Mouse (Mus musculus) erythroblast, embryonic 14.5 days (primary cell): ENCODE measurements at regions not wholly inside any gene's neighbourhood (a gene's known extent, or its start where the extent isn't known, plus 50 kb on each side); places are given as distances from the start of the nearest gene placed in this dataset.

Source experiments
- H3K27me3 ChIP-seq: 2 replicates; pipeline ENCODE4 v1.6.1; 2012; ENCODE audit warnings: inconsistent platforms; ENCODE audit not compliant: control insufficient read depth
- H3K36me3 ChIP-seq: 2 replicates; pipeline ENCODE4 v1.6.1; 2012; ENCODE audit warnings: mild to moderate bottlenecking, inconsistent platforms; ENCODE audit not compliant: control insufficient read depth
- H3K4me1 ChIP-seq: 2 replicates; pipeline ENCODE4 v1.6.1; 2012; ENCODE audit warnings: inconsistent platforms; ENCODE audit not compliant: control insufficient read depth
- H3K4me3 ChIP-seq: replicated peaks from 2 replicates; pipeline ENCODE3; 2012; ENCODE audit warnings: moderate library complexity, mild to moderate bottlenecking, inconsistent platforms
- H3K9me3 ChIP-seq: 2 replicates; pipeline ENCODE4 v1.6.1; 2012; ENCODE audit warnings: low read length, inconsistent platforms, mixed read lengths; ENCODE audit not compliant: control insufficient read depth
- GATA1 ChIP-seq: IDR thresholded peaks from 2 replicates; pipeline ENCODE4 v1.6.1; 2012; ENCODE audit warnings: low read length, inconsistent platforms, mixed read lengths
- TAL1 ChIP-seq: IDR thresholded peaks from 3 replicates; pipeline ENCODE4 v1.6.1; 2012; ENCODE audit warnings: low read length, inconsistent platforms, mixed read lengths

DNA sequence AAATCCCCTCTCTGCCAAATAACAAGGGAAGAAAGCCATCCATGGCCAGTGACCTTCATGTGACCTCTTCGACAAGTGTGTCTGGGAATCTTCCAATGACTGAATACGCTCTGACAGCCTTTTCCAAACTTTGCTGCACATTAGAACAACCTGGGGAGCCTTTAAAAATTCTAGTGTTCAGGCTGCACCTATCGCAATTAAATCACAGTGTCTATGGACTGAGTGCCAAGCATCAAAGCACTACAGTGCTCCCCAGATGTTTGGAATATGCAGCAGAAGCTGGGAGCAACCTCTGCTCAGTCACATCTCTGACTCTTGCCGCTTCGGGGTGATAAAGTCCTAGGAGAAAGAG, 370.2 kb upstream of the Atp2b1 start:
- H3K9me3 ChIP-seq: no peaks in the 10 kb centered on the region
- no peak for TF ChIP-seq TAL1
- TF ChIP-seq GATA1: no peak
- no peaks in the 10 kb centered on the region for H3K27me3 ChIP-seq
- H3K4me1 ChIP-seq: no peaks in the 10 kb centered on the region
- no peaks in the 10 kb centered on the region for H3K36me3 ChIP-seq
- H3K4me3 ChIP-seq: no peak overlapping the region

DNA sequence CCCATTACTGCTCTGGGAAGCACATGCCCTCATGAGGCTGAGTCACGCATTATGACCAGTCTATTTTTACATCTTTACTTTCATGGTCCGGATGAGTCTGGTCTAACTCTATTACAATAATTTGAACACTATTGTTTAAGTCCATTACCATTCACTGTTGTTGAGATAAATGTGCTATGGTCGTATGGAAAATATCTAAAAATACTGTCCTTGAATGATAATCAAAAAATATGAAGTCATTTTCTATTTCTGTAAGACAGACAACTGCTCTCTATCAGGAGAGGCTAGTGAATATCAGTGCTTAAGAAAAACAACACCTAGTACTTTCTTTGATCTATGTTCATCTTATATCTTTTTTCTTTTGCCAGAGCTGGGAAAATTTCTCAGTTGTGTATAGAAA, 359.6 kb upstream of the Atp2b1 start:
- TF ChIP-seq GATA1 (no peak), TAL1 (no peak)
- no peaks in the 10 kb centered on the region for H3K4me1 ChIP-seq
- H3K9me3 ChIP-seq: no peaks in the 10 kb centered on the region
- H3K4me3 ChIP-seq: no peak overlapping the region
- no peaks in the 10 kb centered on the region for H3K36me3 ChIP-seq
- no peaks in the 10 kb centered on the region for H3K27me3 ChIP-seq

DNA sequence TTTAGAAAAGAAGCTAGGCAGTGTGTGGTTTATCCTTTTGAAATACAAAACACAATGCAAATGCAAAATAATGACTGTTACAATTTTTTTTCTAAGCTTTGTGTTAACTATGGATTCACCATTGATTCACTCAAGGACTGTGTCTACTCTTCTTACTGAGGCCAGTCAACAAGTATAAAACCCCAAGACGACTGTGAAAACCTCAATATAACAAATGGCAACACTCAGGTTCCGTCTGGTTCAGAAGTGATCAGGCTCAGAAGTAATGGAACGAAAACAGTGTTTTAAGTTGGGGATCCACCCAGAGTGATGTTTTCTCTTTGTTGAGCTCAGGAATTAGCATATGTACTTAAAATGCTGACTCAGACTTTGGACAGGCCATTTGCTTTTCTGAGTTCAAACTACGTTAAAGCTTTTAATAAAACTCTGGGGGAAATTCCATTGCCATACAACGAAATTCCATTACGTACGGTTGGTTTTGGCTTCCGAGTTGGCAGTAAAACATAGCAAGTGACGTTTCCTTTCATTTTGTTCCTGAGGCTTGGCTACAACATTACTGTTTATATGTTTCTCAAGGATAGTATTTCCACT, 356.6 kb upstream of the Atp2b1 start:
- no peaks in the 10 kb centered on the region for H3K4me1 ChIP-seq
- no peaks in the 10 kb centered on the region for H3K9me3 ChIP-seq
- H3K36me3 ChIP-seq: no peaks in the 10 kb centered on the region
- no peaks in the 10 kb centered on the region for H3K27me3 ChIP-seq
- no peak for TF ChIP-seq GATA1
- no peak for TF ChIP-seq TAL1
- no peak overlapping the region for H3K4me3 ChIP-seq

DNA sequence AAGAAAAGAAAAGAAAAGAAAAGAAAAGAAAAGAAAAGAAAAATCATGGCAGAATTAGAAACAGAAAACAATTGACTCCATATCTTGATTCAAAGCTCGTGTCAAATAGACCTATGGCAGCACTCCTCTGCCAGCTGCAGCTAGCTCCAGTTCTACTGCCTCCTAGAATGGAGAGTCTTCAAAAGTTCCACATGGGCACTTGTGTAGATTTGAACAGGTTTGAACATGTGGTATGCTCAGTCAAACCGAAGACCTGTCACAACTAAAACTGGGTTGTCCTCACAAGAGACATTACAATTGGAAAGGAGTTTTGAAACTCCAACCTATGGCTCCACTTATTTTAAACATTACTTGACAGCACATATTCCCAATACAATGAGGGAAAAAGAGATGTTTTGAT, 355.6 kb upstream of the Atp2b1 start:
- Histone ChIP-seq H3K9me3 (no peaks in the 10 kb centered on the region), H3K36me3 (no peaks in the 10 kb centered on the region), H3K4me1 (no peaks in the 10 kb centered on the region), H3K27me3 (no peaks in the 10 kb centered on the region), H3K4me3 (no peak overlapping the region)
- TF ChIP-seq TAL1: no peak
- TF ChIP-seq GATA1: no peak

GRCm38 (mm10) chr10:98562297-98562912, 351.8 kb upstream of the Atp2b1 start:
- no peak for TF ChIP-seq GATA1
- no peak for TF ChIP-seq TAL1

DNA sequence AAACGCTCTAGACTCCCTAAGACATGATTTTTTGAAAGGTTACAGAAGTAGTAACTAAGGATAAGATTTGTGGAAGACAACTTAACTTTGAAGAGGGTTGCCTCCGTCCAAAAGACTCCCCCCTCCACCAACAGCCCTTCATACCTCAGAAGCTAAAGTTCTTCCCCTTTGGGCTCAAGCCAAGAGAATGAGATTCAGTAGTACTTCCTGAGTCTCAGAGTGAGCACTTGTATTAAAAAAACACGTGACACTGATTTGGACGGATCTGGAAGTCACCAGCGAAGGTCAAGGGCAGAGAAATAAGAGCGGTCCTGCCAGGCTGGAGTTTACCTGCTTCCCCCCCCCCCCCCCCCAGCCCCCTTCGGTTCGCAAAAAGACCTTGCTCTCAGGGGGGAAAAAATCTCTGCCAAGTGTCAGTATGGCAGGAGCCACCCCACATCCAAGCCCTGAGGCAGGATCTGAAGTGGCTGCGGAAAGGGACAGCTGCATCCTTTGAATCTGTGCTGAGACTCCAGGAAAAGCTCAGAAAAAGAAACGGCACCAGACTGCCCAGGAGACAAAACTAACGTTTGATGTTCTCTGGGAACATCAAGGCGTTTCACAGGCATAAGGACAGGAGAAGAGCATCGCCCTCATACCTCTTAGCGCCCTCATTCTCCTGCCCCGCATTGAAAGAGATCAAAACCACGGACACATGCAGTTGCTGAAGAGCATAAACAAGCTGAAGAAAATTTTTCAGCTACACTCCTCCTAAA, 341.2 kb upstream of the Atp2b1 start:
- TF ChIP-seq GATA1 (no peak), TAL1 (no peak)
- Histone ChIP-seq H3K27me3 (no peaks in the 10 kb centered on the region), H3K36me3 (no peaks in the 10 kb centered on the region), H3K9me3 (no peaks in the 10 kb centered on the region), H3K4me1 (no peaks in the 10 kb centered on the region), H3K4me3 (no peak overlapping the region)

More at GRCm38 (mm10) chr10:98562297-98562912, 351.8 kb upstream of the Atp2b1 start:
- Histone ChIP-seq H3K36me3 (no peaks in the 10 kb centered on the region), H3K27me3 (no peaks in the 10 kb centered on the region), H3K9me3 (no peaks in the 10 kb centered on the region), H3K4me3 (no peak overlapping the region), H3K4me1 (no peaks in the 10 kb centered on the region)

DNA sequence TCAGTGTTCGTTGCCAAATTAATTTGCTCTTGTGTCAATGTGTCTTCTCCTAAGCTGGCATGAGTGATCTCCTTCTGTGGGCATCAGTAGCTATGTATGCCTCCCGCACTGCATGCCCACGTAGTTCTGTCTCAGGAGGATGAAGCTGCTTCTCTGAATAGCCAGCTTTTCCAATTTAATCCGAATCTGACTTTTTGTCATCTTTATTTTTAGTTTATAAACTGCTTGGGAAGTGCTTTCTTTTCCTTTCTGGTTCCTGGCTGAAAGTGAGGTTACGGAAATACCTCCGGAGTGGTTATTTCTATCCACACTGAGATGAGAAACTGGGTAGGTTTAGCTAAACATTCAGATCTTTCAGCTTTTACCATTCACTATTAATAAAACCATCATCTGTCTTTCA, 337.2 kb upstream of the Atp2b1 start:
- TF ChIP-seq GATA1 (no peak), TAL1 (no peak)
- Histone ChIP-seq H3K4me1 (no peaks in the 10 kb centered on the region), H3K36me3 (no peaks in the 10 kb centered on the region), H3K27me3 (no peaks in the 10 kb centered on the region), H3K4me3 (no peak overlapping the region), H3K9me3 (no peaks in the 10 kb centered on the region)

DNA sequence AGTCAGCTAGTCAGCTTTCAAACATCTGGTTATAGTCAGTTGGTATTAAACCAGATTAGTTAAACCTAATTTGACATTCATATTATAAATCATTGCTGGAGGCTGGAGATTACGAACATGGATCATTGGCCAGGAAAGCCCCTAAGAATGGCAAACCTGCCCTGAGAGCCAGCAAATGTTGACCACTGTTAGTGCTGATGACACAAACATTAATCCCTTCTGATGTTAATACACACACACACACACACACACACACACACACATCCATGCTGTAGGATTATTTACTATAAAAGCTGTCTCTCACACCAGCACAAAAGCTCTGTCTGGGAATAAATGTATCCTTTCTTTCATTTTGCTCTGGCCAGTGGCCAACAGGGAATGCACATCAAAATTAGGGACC, 329.4 kb upstream of the Atp2b1 start:
- no peaks in the 10 kb centered on the region for H3K4me1 ChIP-seq
- no peaks in the 10 kb centered on the region for H3K27me3 ChIP-seq
- TF ChIP-seq GATA1: no peak
- no peak for TF ChIP-seq TAL1
- H3K9me3 ChIP-seq: no peaks in the 10 kb centered on the region
- no peaks in the 10 kb centered on the region for H3K36me3 ChIP-seq
- H3K4me3 ChIP-seq: no peak overlapping the region

- TF ChIP-seq GATA1 (no peak), TAL1 (no peak)
Measured at GRCm38 (mm10) chr10:98589726-98590125, 324.5 kb upstream of the Atp2b1 start.

More at GRCm38 (mm10) chr10:98589726-98590125, 324.5 kb upstream of the Atp2b1 start:
- H3K9me3 ChIP-seq: no peaks in the 10 kb centered on the region
- no peaks in the 10 kb centered on the region for H3K36me3 ChIP-seq
- no peak overlapping the region for H3K4me3 ChIP-seq
- H3K27me3 ChIP-seq: no peaks in the 10 kb centered on the region; the same call in 1 of the 2 replicates
- no peaks in the 10 kb centered on the region for H3K4me1 ChIP-seq
